Mouse (Mus musculus) MEL (cell line): Measurements from ENCODE around the gene Eif2b5.

ENCODE experiments used
- BHLHE40 ChIP-seq: IDR thresholded peaks from 2 replicates; pipeline ENCODE4 v1.6.1; 2012; ENCODE audit warnings: low read depth, mild to moderate bottlenecking, inconsistent platforms, low read length, improper control_type of control experiment, borderline replicate concordance
- CTCF ChIP-seq, 3 experiments: IDR thresholded peaks in 2 of 3; conservative IDR thresholded peaks in 1 of 3; 2 replicates each; pipeline ENCODE4 v1.5.1; 2011 to 2012; ENCODE audit warnings: low read length in 3 of 3, low read depth in 2 of 3, mild to moderate bottlenecking in 2 of 3, improper control_type of control experiment in 1 of 3, inconsistent platforms in 1 of 3, mixed read lengths in 1 of 3, moderate library complexity in 1 of 3; ENCODE audit not compliant: control insufficient read depth in 1 of 3, insufficient read depth in 1 of 3, poor library complexity in 1 of 3, severe bottlenecking in 1 of 3

GRCm38 (mm10) chr16:20496671-20497600 lies 1.7 kb upstream of the Eif2b5 start:
- TF ChIP-seq BHLHE40: no peak
- TF ChIP-seq CTCF (IDR thresholded peaks at IDR 0.05 in 2 of 3, conservative IDR thresholded peaks at IDR 0.05 in 1 of 3; ENCODE audit: control insufficient read depth in 1 of 3, insufficient read depth in 1 of 3, low read depth in 2 of 3, low read length in 3 of 3, poor library complexity in 1 of 3, severe bottlenecking in 1 of 3): peak; percentile 42 to 84 (median 67)
